Mouse (Mus musculus) spleen, postnatal 14 days (tissue): ENCODE data around the gene Olfr294.

Experiments
- DNase-seq, 2 experiments: peaks; one replicate each; pipeline ENCODE4 v3.0.0; 2021 to 2022; ENCODE audit warnings: low spot score in 2 of 2

Olfr294 gene

DNA sequence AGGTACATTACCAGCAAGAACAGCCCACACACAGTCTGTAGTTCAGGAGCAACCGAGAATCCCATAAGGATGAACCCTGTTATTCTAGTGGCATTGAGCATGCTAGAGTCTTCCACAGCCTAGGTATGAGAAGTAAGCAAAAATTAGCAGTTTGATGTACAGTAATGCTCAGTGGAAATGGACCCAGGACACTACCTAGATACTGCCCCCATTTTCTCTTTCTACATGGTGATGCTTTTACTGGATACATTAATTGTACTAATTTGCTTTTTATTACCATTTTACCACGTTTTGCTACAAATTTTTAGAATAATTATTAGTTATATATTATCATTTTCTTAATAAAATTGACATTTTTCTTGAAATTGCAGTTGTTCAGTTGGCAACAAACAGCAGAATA, at the start of gene Olfr294:
Olfr294 (minus strand) TSS at position 101 of the 400 bp plus-strand sequence.
- no peak for DNase-seq

GRCm38 (mm10) chr7:86648761-86649160, 32.3 kb upstream of the Olfr294 start, which contains the start of gene Olfr293:
Gene Olfr293 (plus strand): TSS chr7:86649061.
- DNase-seq = no peak

- no peak for DNase-seq
Observed at GRCm38 (mm10) chr7:86583562-86583961, 32.9 kb downstream of the Olfr294 start, which contains the start of gene Olfr295. Gene Olfr295 (plus strand): TSS chr7:86583862.
